ENCODE assay signal across 18 mouse cellular contexts in genomic region chr1:53795591-53795990, GRCm38 (mm10).
"Had no signal": no experiment of that assay in that cellular context is flagged by ENCODE, and none has a peak within 500 bp of the region (broad histone marks: within the 10 kb centered on the region; RNA-seq: fewer than 3 reads in every experiment).

No protein-coding gene starts in this region.

- H3K27me3 ChIP-seq: liver, embryonic 15.5 days; lung, embryonic 15.5 days; midbrain, embryonic 12.5 days; neural tube, embryonic 13.5 days; neural tube, embryonic 15.5 days had no signal

- H3K9ac ChIP-seq: liver, embryonic 15.5 days; liver, postnatal 0 days; lung, embryonic 15.5 days; midbrain, embryonic 12.5 days; neural tube, embryonic 13.5 days; neural tube, embryonic 15.5 days had no signal

- H3K4me2 ChIP-seq: liver, embryonic 15.5 days; lung, embryonic 15.5 days; midbrain, embryonic 12.5 days; neural tube, embryonic 13.5 days; neural tube, embryonic 15.5 days had no signal

- H3K4me3 ChIP-seq: liver, embryonic 15.5 days; lung, embryonic 15.5 days; midbrain, embryonic 10.5 days; midbrain, embryonic 12.5 days; myocyte; neural tube, embryonic 13.5 days; neural tube, embryonic 15.5 days had no signal

- ATAC-seq: liver, postnatal 0 days; lung, postnatal 0 days; midbrain, embryonic 16.5 days had no signal

- DNase-seq: liver, postnatal 0 days; lung, adult 2 months; lung, postnatal 14 days; lung, postnatal 4 days; midbrain, embryonic 14.5 days; right cerebral cortex, postnatal 14 days; thymus, adult 18-20 months; thymus, postnatal 14 days; thymus, postnatal 36 days had no signal

- H3K9me3 ChIP-seq: liver, embryonic 15.5 days; lung, embryonic 15.5 days; midbrain, embryonic 10.5 days; midbrain, embryonic 12.5 days; neural tube, embryonic 13.5 days; neural tube, embryonic 15.5 days had no signal

- H3K36me3 ChIP-seq: liver, embryonic 15.5 days; lung, embryonic 15.5 days; midbrain, embryonic 10.5 days; midbrain, embryonic 12.5 days; neural tube, embryonic 13.5 days; neural tube, embryonic 15.5 days had no signal

- H3K4me1 ChIP-seq: liver, embryonic 15.5 days; lung, embryonic 15.5 days; midbrain, embryonic 10.5 days; midbrain, embryonic 12.5 days; neural tube, embryonic 13.5 days; neural tube, embryonic 15.5 days had no signal

- H3K27ac ChIP-seq: liver, embryonic 15.5 days; lung, embryonic 15.5 days; midbrain, embryonic 10.5 days; midbrain, embryonic 12.5 days; neural tube, embryonic 13.5 days; neural tube, embryonic 15.5 days had no signal
